Mouse (Mus musculus) left cerebral cortex, postnatal 25 days (tissue): ENCODE results near the gene Ikzf3. TPM values are rescaled to one million over a fixed set of nuclear protein-coding genes. Genes with fewer than 3 reads are reported as not detected.

ENCODE experiments used
- DNase-seq, 2 experiments: peaks; one replicate each; pipeline ENCODE4 v3.0.0; 2022; ENCODE audit warnings: low spot score in 2 of 2, mixed read lengths in 1 of 2
- intact Hi-C: fragments of 180-260 bp; cut with DNase I; formaldehyde crosslinking; loops from one replicate; pipeline ENCODE4 v1.15.1; 2025
- total RNA-seq, 2 experiments: library from RNA; stranded (reverse); gene quantifications; 2 replicates each; pipeline ENCODE4 v1.2.3; 2021

Gene Ikzf3
- total RNA-seq, 2 experiments from 2014 or later = 0.78 TPM; not detected in 1

GRCm38 (mm10) chr11:98431743-98432502 is 113.9 kb downstream of the Ikzf3 start:
- no peak for DNase-seq
- intact Hi-C loops = no loop called here

DNA sequence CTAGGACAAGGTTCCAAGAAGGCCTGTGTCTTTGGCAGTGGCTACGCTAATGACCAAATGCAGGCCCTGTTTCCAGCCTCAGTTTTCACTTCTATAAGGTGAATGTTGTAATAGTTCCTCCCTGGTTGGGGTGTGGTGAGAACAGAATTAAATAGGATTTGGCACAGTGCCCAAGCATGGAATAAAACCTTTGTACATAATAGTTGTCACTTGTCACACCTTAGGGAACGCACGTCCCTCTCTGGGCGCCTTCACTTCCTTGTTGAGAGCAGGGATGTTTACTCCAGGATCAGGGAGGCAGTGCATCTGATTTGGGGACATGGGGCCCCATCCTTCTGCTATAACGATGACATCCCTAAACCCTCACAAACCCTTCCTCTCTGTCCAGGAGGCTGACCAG is 117.4 kb downstream of the Ikzf3 start:
- intact Hi-C loops = no loop called here
- no peak for DNase-seq

- intact Hi-C loops = no loop called here
- no peak for DNase-seq
Measured at GRCm38 (mm10) chr11:98426592-98426991, 119.2 kb downstream of the Ikzf3 start.

DNA sequence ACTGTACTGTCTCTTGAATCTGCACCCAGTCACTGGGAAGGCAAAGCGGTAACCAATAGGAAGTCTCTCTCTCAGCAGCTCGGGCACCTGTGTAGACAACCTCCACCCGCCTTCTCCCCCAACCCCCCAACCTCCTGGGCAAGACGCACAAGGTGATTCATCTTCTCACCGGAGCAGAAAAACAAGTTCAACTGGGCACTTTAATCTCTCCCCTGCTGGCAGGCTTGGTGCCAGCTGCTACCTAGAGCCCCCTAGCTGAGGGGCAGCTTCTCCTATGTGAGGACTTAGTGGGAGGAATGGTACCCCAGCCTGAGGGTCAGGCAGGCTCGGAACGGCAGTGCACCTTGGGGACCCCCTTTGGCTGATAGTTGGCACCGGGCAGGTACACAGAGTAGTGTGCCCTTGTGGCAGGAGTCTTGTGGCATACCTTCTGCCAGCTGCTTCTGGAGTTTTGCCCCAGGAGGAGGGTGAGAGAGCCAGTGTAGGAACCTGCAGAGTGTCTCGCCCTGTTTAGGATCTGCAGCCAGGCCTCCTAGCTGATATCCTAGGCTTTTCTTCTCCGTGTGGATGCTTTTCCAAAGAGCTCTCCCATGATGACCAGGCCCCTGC is 126.8 kb downstream of the Ikzf3 start:
- intact Hi-C loops = no loop called here
- no peak for DNase-seq

- intact Hi-C loops = no loop called here
- DNase-seq = peak in 1 of 2 experiments; percentile 37
Measured at GRCm38 (mm10) chr11:98418273-98418672, 127.6 kb downstream of the Ikzf3 start.

DNA sequence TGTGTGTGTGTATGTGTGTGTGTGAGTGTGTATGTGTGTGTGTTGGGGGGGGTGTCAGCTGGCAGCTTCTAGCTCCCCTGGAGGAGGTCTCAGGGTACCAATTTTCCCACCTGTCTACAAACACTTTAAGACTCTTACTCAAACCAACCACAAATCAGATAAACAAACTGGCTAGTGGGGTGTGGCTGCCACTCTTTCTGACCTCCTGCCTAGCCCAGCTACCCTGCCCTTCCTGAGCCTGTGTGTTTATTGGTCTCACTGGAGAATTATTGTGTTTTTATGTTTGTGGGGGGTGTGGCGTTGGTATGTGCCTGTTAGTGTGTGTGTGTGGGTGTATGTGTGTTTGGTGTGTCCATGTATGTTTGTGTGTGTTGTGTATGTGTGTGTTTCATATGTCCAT is 128.8 kb downstream of the Ikzf3 start:
- no peak for DNase-seq
- intact Hi-C loops = no loop called here

Other genes starting within 250 kb of the Ikzf3 start
- gene Neurod2, start 216.4 kb downstream of the Ikzf3 start, total RNA-seq = 10 to 100 TPM; 57.3 to 64.3 TPM
- 100 to 1,000 TPM; 141 to 380 TPM for gene Ppp1r1b, start 197.6 kb downstream of the Ikzf3 start, total RNA-seq
- 10 to 100 TPM; 34.1 to 36.8 TPM for gene Stard3, start 187.7 kb downstream of the Ikzf3 start, total RNA-seq
- gene Tcap, start 162.2 kb downstream of the Ikzf3 start, total RNA-seq = 10 to 100 TPM in 1 of 2 experiments, 1 to 10 TPM in 1; 9.3 to 11.6 TPM
- gene Pnmt, start 159.6 kb downstream of the Ikzf3 start, total RNA-seq = under 1 TPM; 0.39 to 0.73 TPM
- 10 to 100 TPM; 10.1 to 11.3 TPM for gene Pgap3, start 145.5 kb downstream of the Ikzf3 start, total RNA-seq
- 1 to 10 TPM; 1.8 to 2.4 TPM for gene Erbb2, start 133.6 kb downstream of the Ikzf3 start, total RNA-seq
- gene Mien1, start 107.0 kb downstream of the Ikzf3 start, total RNA-seq = 100 to 1,000 TPM; 119 to 120 TPM
- 1 to 10 TPM; 2.4 to 2.7 TPM for gene Grb7, start 99.6 kb downstream of the Ikzf3 start, total RNA-seq
- gene Zpbp2, start 5.1 kb upstream of the Ikzf3 start, total RNA-seq = not detected
- gene Ormdl3, start 41.3 kb upstream of the Ikzf3 start, total RNA-seq = 10 to 100 TPM; 48.9 TPM
- gene Lrrc3c, start 52.3 kb upstream of the Ikzf3 start, total RNA-seq = not detected
- gene Gm12355, start 79.6 kb upstream of the Ikzf3 start, total RNA-seq = 10 to 100 TPM; 11.6 to 14.0 TPM
- gene Gsdma3, start 80.3 kb upstream of the Ikzf3 start, total RNA-seq = not detected
- not detected for gene Gsdma2, start 100.7 kb upstream of the Ikzf3 start, total RNA-seq
- gene Gsdma, start 118.3 kb upstream of the Ikzf3 start, total RNA-seq = not detected
- gene Psmd3, start 136.5 kb upstream of the Ikzf3 start, total RNA-seq = 100 to 1,000 TPM; 129 to 132 TPM
- gene Csf3, start 155.2 kb upstream of the Ikzf3 start, total RNA-seq = not detected
- 100 to 1,000 TPM; 116 to 131 TPM for gene Med24, start 183.4 kb upstream of the Ikzf3 start, total RNA-seq
- gene Thra, start 194.6 kb upstream of the Ikzf3 start, total RNA-seq = 100 to 1,000 TPM; 719 to 771 TPM
- gene Nr1d1, start 229.3 kb upstream of the Ikzf3 start, total RNA-seq = 100 to 1,000 TPM in 1 of 2 experiments, 10 to 100 TPM in 1; 92.5 to 121 TPM
- 100 to 1,000 TPM; 190 to 193 TPM for gene Msl1, start 249.5 kb upstream of the Ikzf3 start, total RNA-seq